Mouse (Mus musculus): ENCODE results near the gene Col4a3. TPM values are rescaled to one million over a fixed set of nuclear protein-coding genes. Genes with fewer than 3 reads are reported as not detected.

The Col4a3 gene
- polyA plus RNA-seq, 1 experiment: not detected

GRCm38 (mm10) chr1:82612061-82612660, 25.4 kb downstream of the Col4a3 start:
- no peak overlapping the region for H3K9ac ChIP-seq (ENCODE audit: low read depth, poor library complexity, severe bottlenecking)
- no peak overlapping the region for H3K4me3 ChIP-seq (ENCODE audit: low read depth, low read length)
- H3K36me3 ChIP-seq (ENCODE audit: control insufficient read depth, insufficient read depth, low read length, poor library complexity, severe bottlenecking): no peaks in the 10 kb centered on the region
- TF ChIP-seq POLR2A (IDR thresholded peaks at IDR 0.05; ENCODE audit: insufficient read depth, low read length) (no peak), EP300 (IDR thresholded peaks at IDR 0.05; ENCODE audit: insufficient read depth, low read depth, low read length) (no peak), CTCF (IDR thresholded peaks at IDR 0.05; ENCODE audit: low read depth, low read length) (no peak)
- H3K27ac ChIP-seq (ENCODE audit: insufficient read depth, low read length): no peak overlapping the region
- no peaks in the 10 kb centered on the region for H3K27me3 ChIP-seq (ENCODE audit: control insufficient read depth, insufficient read depth, low read length, poor library complexity, severe bottlenecking)
- H3K9me3 ChIP-seq (replicated peaks; ENCODE audit: control insufficient read depth, insufficient read depth, low read length, poor library complexity, severe bottlenecking): no peaks in the 10 kb centered on the region
- H3K4me1 ChIP-seq (ENCODE audit: control insufficient read depth, insufficient read depth, low read length): no peaks in the 10 kb centered on the region

DNA sequence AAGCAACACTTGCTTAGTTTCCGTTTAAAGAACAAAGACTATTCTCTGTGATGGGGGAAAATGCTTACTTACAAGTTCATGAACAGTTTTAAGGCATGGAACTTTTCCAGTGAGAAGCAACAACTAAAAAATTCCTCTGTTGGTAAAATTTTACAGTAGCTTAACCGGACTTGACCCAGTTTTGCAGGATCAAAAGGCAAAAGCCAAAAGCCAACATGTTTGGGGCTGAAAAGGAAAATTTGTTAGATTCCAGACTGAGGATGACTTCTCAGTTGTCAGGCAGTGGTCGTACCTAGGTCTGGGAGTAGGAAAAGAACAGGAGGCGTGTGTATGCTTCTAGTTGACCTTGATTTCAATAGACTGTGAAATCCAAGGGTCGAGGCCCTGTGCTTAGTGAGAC, 31.3 kb downstream of the Col4a3 start:
- no peak for TF ChIP-seq CTCF (IDR thresholded peaks at IDR 0.05; ENCODE audit: low read depth, low read length)
- no peak for TF ChIP-seq EP300 (IDR thresholded peaks at IDR 0.05; ENCODE audit: insufficient read depth, low read depth, low read length)
- TF ChIP-seq POLR2A (IDR thresholded peaks at IDR 0.05; ENCODE audit: insufficient read depth, low read length): no peak
- Histone ChIP-seq H3K27ac (ENCODE audit: insufficient read depth, low read length) (no peak overlapping the region), H3K36me3 (ENCODE audit: control insufficient read depth, insufficient read depth, low read length, poor library complexity, severe bottlenecking) (no peaks in the 10 kb centered on the region), H3K9me3 (replicated peaks; ENCODE audit: control insufficient read depth, insufficient read depth, low read length, poor library complexity, severe bottlenecking) (no peaks in the 10 kb centered on the region), H3K4me3 (ENCODE audit: low read depth, low read length) (no peak overlapping the region), H3K9ac (ENCODE audit: low read depth, poor library complexity, severe bottlenecking) (no peak overlapping the region), H3K27me3 (ENCODE audit: control insufficient read depth, insufficient read depth, low read length, poor library complexity, severe bottlenecking) (no peaks in the 10 kb centered on the region), H3K4me1 (ENCODE audit: control insufficient read depth, insufficient read depth, low read length) (no peaks in the 10 kb centered on the region)

GRCm38 (mm10) chr1:82618592-82618991, 31.9 kb downstream of the Col4a3 start:
- H3K4me3 ChIP-seq (ENCODE audit: low read depth, low read length): no peak overlapping the region
- TF ChIP-seq EP300 (IDR thresholded peaks at IDR 0.05; ENCODE audit: insufficient read depth, low read depth, low read length): no peak
- no peaks in the 10 kb centered on the region for H3K36me3 ChIP-seq (ENCODE audit: control insufficient read depth, insufficient read depth, low read length, poor library complexity, severe bottlenecking)
- H3K9me3 ChIP-seq (replicated peaks; ENCODE audit: control insufficient read depth, insufficient read depth, low read length, poor library complexity, severe bottlenecking): no peaks in the 10 kb centered on the region
- no peak overlapping the region for H3K27ac ChIP-seq (ENCODE audit: insufficient read depth, low read length)
- no peak overlapping the region for H3K9ac ChIP-seq (ENCODE audit: low read depth, poor library complexity, severe bottlenecking)
- H3K27me3 ChIP-seq (ENCODE audit: control insufficient read depth, insufficient read depth, low read length, poor library complexity, severe bottlenecking): no peaks in the 10 kb centered on the region
- H3K4me1 ChIP-seq (ENCODE audit: control insufficient read depth, insufficient read depth, low read length): no peaks in the 10 kb centered on the region

DNA sequence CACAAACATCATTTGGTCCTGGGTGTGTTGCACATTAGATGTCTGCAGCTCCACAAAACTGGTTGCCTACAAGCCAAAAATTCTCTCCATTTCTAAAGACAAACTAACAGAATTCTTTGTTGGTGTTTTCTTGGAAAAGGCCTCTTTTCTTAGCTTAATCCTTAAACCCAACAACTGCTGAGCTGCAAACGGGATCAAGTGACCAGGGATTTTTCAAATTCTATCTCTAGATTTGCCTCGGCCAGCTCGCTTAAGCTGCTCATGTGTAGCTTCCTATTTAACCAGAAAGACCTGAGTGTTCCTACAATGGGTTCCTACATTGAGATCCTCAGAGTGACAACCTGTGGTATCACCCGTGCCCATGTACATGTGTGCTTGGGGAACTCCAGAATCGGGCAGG, 33.3 kb downstream of the Col4a3 start:
- no peak for TF ChIP-seq CTCF (IDR thresholded peaks at IDR 0.05; ENCODE audit: low read depth, low read length)
- Histone ChIP-seq H3K27ac (ENCODE audit: insufficient read depth, low read length) (no peak overlapping the region), H3K36me3 (ENCODE audit: control insufficient read depth, insufficient read depth, low read length, poor library complexity, severe bottlenecking) (no peaks in the 10 kb centered on the region), H3K9me3 (replicated peaks; ENCODE audit: control insufficient read depth, insufficient read depth, low read length, poor library complexity, severe bottlenecking) (no peaks in the 10 kb centered on the region), H3K27me3 (ENCODE audit: control insufficient read depth, insufficient read depth, low read length, poor library complexity, severe bottlenecking) (no peaks in the 10 kb centered on the region), H3K9ac (ENCODE audit: low read depth, poor library complexity, severe bottlenecking) (no peak overlapping the region), H3K4me3 (ENCODE audit: low read depth, low read length) (no peak overlapping the region), H3K4me1 (ENCODE audit: control insufficient read depth, insufficient read depth, low read length) (no peaks in the 10 kb centered on the region)

DNA sequence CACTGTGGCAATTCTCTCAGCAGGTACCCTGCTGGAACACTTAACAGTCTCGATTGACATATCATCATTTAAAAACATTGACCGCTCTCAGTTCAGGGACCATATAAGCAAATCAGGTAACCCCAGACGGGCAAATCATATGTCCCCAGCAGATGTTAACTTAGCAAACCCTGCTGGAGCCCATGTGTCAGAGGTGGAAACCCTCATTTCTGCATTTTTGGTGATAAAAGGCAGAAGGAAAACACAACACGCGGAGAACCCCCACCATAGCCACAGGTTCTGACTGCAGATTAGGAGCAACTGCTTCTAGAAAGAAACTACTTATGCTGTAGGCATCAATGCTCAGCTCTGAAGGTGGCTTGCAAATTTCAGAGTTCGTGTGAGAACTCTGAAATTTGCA, 38.2 kb downstream of the Col4a3 start:
- no peaks in the 10 kb centered on the region for H3K4me1 ChIP-seq (ENCODE audit: control insufficient read depth, insufficient read depth, low read length)
- no peak overlapping the region for H3K9ac ChIP-seq (ENCODE audit: low read depth, poor library complexity, severe bottlenecking)
- no peak overlapping the region for H3K27ac ChIP-seq (ENCODE audit: insufficient read depth, low read length)
- H3K9me3 ChIP-seq (replicated peaks; ENCODE audit: control insufficient read depth, insufficient read depth, low read length, poor library complexity, severe bottlenecking): no peaks in the 10 kb centered on the region
- H3K27me3 ChIP-seq (ENCODE audit: control insufficient read depth, insufficient read depth, low read length, poor library complexity, severe bottlenecking): no peaks in the 10 kb centered on the region
- no peak for TF ChIP-seq POLR2A (IDR thresholded peaks at IDR 0.05; ENCODE audit: insufficient read depth, low read length)
- TF ChIP-seq CTCF (IDR thresholded peaks at IDR 0.05; ENCODE audit: low read depth, low read length): no peak
- no peak for TF ChIP-seq EP300 (IDR thresholded peaks at IDR 0.05; ENCODE audit: insufficient read depth, low read depth, low read length)
- no peak overlapping the region for H3K4me3 ChIP-seq (ENCODE audit: low read depth, low read length)
- H3K36me3 ChIP-seq (ENCODE audit: control insufficient read depth, insufficient read depth, low read length, poor library complexity, severe bottlenecking): no peaks in the 10 kb centered on the region

DNA sequence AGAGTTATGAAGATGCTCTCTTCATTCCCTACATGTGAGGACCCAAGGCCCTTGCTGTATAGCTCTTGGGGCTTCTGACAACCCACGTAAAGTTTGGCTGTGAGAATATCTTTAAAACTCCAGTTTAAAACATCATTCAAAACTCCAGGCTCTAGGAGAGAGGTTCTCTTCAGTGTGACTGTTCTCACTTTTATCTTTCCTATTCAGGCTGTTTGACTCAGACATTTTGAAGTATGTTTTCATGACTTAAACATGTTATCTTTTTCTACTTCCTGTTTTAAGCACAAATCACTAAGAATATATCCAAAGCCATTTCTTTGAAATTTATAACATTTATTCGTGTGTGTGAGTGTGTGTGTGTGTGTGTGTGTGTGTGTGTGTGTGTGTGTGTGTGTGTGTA, 38.8 kb downstream of the Col4a3 start:
- Histone ChIP-seq H3K4me1 (ENCODE audit: control insufficient read depth, insufficient read depth, low read length) (no peaks in the 10 kb centered on the region), H3K9me3 (replicated peaks; ENCODE audit: control insufficient read depth, insufficient read depth, low read length, poor library complexity, severe bottlenecking) (no peaks in the 10 kb centered on the region), H3K27me3 (ENCODE audit: control insufficient read depth, insufficient read depth, low read length, poor library complexity, severe bottlenecking) (no peaks in the 10 kb centered on the region), H3K9ac (ENCODE audit: low read depth, poor library complexity, severe bottlenecking) (no peak overlapping the region), H3K27ac (ENCODE audit: insufficient read depth, low read length) (no peak overlapping the region), H3K4me3 (ENCODE audit: low read depth, low read length) (no peak overlapping the region), H3K36me3 (ENCODE audit: control insufficient read depth, insufficient read depth, low read length, poor library complexity, severe bottlenecking) (no peaks in the 10 kb centered on the region)
- TF ChIP-seq POLR2A (IDR thresholded peaks at IDR 0.05; ENCODE audit: insufficient read depth, low read length) (no peak), EP300 (IDR thresholded peaks at IDR 0.05; ENCODE audit: insufficient read depth, low read depth, low read length) (no peak), CTCF (IDR thresholded peaks at IDR 0.05; ENCODE audit: low read depth, low read length) (no peak)
